Mouse (Mus musculus) kidney, postnatal 36 days (tissue): Measurements from ENCODE around the gene Bhmt.

Experiments
- DNase-seq, 2 experiments: peaks; one replicate each; pipeline ENCODE4 v3.0.0; 2021 to 2022; ENCODE audit warnings: mixed read lengths in 2 of 2

Bhmt gene

GRCm38 (mm10) chr13:93637282-93638245 lies at the start of gene Bhmt:
TSS of gene Bhmt (minus strand) at chr13:93637961.
- DNase-seq, result peak; percentile 40 to 58

GRCm38 (mm10) chr13:93687321-93687720 lies 49.6 kb upstream of the Bhmt start:
- DNase-seq, result no peak

GRCm38 (mm10) chr13:93685226-93685625 lies 47.5 kb upstream of the Bhmt start:
- DNase-seq, result no peak

- DNase-seq, result no peak
Observed at GRCm38 (mm10) chr13:93683336-93683735, 45.6 kb upstream of the Bhmt start.

- DNase-seq, result no peak
Observed at GRCm38 (mm10) chr13:93676864-93677263, 39.1 kb upstream of the Bhmt start.

- DNase-seq, result peak; percentile 55 to 75
Observed at GRCm38 (mm10) chr13:93674131-93674561, 36.4 kb upstream of the Bhmt start, which contains the start of the genes Bhmt2 and Dmgdh. TSS of gene Bhmt2 (minus strand) at chr13:93674302. TSS of gene Dmgdh (plus strand) at chr13:93674433.

- DNase-seq, result peak; percentile 28 to 56
Observed at GRCm38 (mm10) chr13:93673296-93673695, 35.5 kb upstream of the Bhmt start.

- DNase-seq, result peak; percentile 75 to 83
Observed at GRCm38 (mm10) chr13:93672371-93672770, 34.6 kb upstream of the Bhmt start.

GRCm38 (mm10) chr13:93667586-93667985 lies 29.8 kb upstream of the Bhmt start:
- DNase-seq, result no peak

GRCm38 (mm10) chr13:93657941-93658340 lies 20.2 kb upstream of the Bhmt start:
- peak in 1 of 2 experiments; percentile 17 for DNase-seq

GRCm38 (mm10) chr13:93653382-93653781 lies 15.6 kb upstream of the Bhmt start:
- no peak for DNase-seq

GRCm38 (mm10) chr13:93648387-93649130 lies 10.8 kb upstream of the Bhmt start:
- DNase-seq, result peak; percentile 64 to 82

GRCm38 (mm10) chr13:93639636-93640035 lies 1.9 kb upstream of the Bhmt start:
- DNase-seq, result peak; percentile 50 to 89

GRCm38 (mm10) chr13:93636561-93636960 lies 1.2 kb downstream of the Bhmt start:
- DNase-seq, result no peak

- no peak for DNase-seq
Observed at GRCm38 (mm10) chr13:93632927-93633326, 4.8 kb downstream of the Bhmt start.

GRCm38 (mm10) chr13:93630941-93631705 lies 6.6 kb downstream of the Bhmt start:
- DNase-seq, result no peak

GRCm38 (mm10) chr13:93628861-93629260 lies 8.9 kb downstream of the Bhmt start:
- no peak for DNase-seq

- DNase-seq, result peak; percentile 90 to 91
Observed at GRCm38 (mm10) chr13:93614361-93614948, 23.3 kb downstream of the Bhmt start.

GRCm38 (mm10) chr13:93613771-93614170 lies 24.0 kb downstream of the Bhmt start:
- DNase-seq, result no peak

- peak; percentile 80 to 90 for DNase-seq
Observed at GRCm38 (mm10) chr13:93612660-93613607, 24.8 kb downstream of the Bhmt start.

GRCm38 (mm10) chr13:93608476-93608875 lies 29.3 kb downstream of the Bhmt start:
- peak in 1 of 2 experiments; percentile 22 for DNase-seq
